Mouse (Mus musculus): ENCODE measurements around the gene Ccdc113.

DNA sequence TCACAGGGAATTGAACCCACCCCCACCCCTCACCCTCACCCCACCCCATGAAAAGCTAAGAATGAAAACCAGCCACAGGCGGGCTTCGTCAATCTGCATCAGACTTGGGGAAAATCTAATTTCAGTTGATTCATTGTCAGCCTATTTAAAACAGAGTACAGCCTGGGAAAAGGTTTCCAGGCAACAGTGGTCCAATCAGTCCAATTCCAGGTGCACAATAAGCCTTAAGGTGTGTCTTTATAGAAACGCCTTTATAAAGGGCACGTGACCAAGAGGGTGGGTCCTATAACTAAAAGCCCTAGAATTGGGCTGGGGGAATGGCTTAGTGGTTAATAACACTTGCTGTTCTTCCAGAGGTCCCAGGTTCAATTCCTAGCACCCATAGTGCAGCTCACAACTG is 1.7 kb upstream of the Ccdc113 start:
- no peak for TF ChIP-seq CTCF (IDR thresholded peaks at IDR 0.05; ENCODE audit: low read depth)
- no peak for TF ChIP-seq EP300 (IDR thresholded peaks at IDR 0.05; ENCODE audit: low read depth)

Data from liver, postnatal 0 days (tissue).